Mouse (Mus musculus) ovary, postnatal 10 days (tissue): Measurements from ENCODE around the gene Gpr155.

Source experiments
- DNase-seq: peaks from one replicate; pipeline ENCODE4 v3.0.0; 2022; ENCODE audit warnings: low spot score

Gpr155 gene

DNA sequence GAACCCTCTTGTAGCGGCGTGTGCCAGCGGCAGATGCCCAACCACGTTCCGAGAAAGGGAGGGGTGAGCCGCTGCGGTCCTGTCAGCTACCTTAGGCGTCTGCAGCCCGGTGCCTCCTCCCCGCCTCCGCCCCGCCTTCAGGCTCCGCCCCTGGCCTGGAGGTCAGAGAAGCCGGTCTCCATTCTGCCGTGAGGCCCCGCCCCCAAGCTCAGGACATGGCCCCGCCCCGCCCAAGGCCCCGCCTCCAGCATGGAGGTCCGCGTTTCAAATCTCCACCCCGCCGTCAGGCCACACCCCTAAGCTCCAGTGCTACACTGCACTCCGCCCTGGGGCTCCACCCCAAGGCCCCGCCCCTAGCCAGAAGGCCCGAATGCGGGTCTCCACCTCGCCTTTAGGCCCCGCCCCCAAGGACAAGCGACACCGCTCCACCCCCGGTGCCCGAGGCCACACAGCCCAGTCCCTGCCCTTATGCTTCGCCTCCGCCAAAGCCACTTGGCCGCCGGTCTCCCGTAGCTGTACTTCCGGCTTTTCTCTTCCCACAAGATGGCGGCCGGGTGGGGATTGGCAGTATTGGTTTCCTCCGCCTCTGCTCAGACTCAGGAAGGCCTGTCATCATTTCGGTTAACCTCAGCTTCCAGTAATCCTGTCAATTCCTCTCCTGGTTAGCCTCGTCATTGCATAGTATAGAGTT lies at the start of gene Gpr155:
Gene Gpr155, minus strand, starts transcription at position 217 of the 691 bp plus-strand sequence.
- DNase-seq = peak; percentile 96

DNA sequence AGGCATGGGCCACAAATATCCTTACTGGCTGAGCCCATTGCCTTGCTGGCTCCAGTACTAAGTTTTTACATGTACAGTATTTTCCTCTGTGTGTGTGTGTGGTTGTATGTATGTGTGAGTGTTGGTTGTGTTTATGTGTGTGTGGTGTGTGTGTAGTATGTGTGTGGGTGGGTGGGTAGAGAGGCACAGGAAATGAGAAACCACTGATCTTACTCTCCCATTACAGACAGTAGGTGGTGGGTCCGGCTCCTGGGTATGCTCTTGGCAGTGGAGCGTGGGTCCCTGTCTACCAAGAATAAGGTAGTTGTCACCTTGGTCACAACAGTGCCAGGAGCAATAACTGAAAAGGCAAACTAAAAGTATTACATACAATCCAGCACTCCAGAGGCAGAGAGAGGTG lies 49.5 kb upstream of the Gpr155 start:
- DNase-seq = no peak

DNA sequence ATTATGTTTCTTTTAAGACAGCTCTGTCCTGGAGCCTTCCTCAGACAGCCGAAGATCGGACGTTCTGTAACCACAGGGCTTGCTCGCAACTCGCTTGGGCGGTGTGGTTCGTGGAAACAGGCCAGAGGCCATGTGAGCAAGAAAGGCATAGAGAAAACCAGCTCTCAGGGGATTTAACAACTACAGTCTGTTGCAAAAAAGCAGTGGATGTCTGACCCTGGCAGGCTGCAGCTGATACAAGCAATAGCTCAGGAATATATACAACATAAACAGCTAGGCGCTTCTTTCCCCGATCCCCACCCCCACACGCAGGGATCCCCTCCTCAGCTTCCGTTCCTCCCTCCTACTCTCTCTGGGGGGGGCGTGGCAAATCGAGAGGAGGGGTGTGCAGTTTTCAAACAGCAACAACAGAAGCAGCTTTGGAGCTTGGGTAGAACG lies 45.6 kb upstream of the Gpr155 start:
- DNase-seq = no peak

DNA sequence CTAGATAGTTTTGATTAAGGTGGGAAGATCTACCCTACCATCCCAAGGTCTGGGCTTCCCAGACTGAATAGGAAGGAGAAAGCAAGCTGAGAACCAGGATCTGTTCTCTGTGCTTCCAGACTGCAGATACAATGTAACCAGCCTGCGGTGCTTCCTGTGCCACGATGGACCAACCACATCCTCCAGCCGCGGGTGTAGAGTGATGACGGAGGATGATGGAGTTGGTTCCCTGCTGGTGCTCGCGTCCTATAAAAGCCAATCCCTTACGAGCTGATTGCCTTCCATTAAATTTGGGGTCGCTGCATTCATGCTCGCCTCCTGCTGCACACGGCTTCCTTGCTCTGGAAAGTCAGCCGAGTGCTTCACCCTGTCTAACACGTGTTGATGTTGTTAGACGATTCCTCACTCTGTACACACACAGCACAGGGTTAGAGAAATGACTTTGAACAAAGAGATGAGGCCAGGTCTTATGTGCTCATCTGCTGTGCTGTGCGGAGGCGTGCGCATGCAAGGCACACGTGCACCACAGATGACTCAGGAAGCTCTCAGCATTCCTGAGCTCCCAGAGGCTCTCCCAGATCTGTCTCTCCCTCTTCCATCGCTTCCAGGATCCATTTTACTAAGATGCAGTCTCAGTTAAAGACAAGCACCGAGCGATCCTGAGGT lies 42.6 kb upstream of the Gpr155 start:
- no peak for DNase-seq

DNA sequence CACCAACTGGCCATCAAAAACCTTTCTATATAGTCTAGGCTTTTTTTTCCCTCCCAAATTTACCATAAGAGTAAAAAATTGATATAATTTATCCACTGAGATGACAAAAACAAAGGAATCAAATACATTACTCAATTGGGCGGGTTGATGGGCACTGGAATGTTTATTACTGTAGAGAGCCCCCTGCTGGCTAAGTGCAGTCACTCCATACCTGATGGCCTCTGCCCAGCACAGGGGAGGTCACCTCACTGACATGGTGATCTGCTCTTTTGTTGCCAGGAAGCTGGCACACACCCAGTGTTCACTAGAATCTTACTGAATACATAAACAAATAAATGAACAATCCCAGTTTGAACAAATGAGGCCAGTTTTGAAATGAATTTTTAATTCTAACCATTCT lies 40.9 kb upstream of the Gpr155 start:
- no peak for DNase-seq

DNA sequence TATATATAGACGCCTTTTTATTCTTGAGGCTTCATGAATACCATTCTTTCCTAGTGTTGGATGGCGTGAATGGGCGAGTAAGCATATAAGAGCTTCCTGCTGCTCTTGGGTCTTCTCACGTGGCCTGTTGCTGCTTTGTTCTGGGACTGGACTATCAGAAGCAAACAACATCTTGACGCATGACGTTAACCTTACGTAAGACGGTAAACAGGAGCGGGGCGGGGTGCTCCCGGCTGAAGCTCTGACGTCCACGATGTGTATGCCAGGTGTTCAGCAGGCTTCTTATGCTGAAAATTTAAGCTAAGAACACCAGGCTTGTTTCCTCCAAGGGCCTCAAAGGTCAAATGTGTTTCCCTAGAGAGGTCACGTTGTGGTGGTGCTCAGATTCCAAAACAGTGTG lies 39.5 kb upstream of the Gpr155 start:
- DNase-seq = no peak

DNA sequence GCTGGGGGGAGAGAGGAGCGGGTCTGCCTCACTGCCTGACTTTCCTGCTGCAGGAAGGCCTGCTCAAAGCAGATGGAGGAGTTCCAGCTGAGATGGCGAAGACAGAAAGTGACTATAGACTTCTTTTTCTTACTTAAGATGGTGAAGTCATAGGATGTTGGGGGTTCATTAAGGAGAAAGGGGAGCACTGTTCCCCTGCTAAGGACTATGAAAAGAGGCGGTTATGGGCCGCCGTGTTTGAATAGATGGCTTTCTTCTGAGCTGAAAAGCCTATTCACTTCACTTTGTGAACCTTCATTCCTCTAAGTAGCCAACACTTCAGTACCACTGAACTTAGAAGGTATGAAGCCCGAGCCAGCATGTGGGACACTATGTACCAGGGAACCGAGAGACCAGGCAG lies 33.4 kb upstream of the Gpr155 start:
- no peak for DNase-seq

DNA sequence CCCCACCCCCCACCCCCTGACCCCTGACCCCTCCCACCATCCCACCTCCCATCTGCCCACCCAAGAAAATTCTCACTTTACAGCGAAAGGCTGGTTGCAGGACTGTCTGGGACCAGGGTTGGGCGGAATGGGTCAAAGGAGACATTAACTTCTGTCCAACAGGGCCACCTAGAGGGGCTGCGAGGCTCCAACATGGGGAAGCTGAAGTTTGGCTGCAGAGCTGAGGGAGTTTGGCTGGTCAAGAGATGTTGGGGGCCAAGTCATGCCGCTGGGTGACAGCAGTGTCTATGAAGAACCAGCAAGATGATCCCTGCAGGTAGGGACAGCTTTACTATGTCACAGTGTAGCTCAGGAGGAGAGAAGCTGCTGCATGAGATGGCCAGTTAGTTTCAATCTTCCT lies 32.9 kb upstream of the Gpr155 start:
- no peak for DNase-seq

DNA sequence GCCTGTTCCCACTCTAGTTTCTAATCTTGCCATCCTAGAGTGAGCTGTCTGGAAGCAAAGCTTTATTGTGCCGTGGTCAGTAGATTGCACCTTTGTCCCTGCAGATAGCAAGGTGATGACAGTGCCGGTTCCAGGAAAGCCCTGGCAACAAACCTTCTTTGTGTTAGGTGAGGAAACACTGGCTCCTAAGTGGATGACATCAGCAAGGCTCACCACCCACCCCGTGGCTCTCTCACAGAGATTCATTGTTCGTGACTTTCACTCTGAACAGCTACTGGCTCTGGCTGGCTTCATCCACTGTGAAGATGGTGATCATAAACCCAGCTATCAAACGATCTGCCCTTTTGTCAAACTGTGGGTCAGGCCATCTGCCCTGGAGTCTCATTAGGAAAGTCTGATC lies 29.5 kb upstream of the Gpr155 start:
- DNase-seq = no peak

DNA sequence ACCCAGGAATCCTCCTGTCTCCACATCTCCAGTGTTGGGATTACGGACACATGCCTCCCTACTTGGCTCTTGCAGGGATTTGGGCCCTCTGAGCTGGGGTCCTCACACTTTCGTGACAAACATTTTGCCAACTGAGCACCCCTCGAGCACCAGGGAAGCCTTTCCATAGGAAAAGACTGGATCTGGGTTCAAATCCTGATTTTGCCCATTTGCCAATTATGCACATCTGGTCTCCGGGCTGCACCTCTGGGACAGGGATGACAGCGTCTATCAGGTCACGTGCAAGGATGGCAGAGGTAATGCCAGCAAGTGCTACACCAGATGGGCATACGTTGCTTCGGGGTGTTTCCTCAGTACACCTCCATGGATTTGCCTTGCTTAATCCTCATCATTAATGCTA lies 23.7 kb upstream of the Gpr155 start:
- no peak for DNase-seq

DNA sequence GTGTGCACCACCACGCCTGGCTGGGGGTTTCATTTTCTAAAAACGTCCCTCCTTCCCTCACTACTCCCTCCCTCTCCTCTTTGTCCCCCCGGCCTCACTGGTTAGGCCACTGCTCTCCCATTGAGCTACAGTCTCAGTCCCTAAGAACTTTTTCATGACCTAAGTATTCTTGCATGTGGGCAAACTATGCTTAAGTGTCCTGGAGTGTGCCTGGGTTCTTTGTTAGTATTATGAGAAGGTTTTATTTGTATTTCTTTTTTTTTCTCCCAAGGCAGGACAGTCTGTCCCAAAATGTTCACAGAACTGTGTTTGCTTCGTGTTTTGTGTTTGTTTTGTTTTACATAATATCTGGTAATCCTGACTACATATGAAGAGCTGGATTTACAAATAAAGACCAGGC lies 21.3 kb upstream of the Gpr155 start:
- DNase-seq = no peak

DNA sequence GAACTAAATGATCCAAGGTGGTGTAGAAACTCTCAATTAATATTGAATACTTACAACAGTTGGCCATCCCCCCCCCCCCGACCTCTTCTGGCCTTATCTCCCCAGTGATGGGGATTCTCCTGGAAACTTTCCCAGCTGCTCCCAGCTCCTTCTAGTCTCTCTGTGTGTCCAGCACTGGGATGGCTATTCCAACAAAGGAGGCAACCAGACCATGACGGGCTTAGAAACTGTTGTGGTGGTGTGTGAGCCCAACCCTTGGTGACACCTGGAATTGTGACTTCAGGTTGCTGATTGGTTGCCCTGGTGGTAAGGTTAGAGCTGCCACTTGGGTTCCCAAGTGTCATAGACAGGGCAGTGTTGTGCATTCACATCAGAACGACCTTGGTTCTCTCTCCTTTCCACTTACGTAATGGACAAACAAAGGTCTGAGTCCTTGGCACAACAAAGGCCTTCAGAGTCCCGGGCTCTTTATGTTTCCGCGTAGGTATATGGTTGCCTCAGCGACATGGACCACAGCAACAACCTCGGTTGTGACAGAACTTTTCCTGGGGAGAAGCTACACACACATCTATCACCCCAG lies 20.1 kb upstream of the Gpr155 start:
- DNase-seq = no peak

DNA sequence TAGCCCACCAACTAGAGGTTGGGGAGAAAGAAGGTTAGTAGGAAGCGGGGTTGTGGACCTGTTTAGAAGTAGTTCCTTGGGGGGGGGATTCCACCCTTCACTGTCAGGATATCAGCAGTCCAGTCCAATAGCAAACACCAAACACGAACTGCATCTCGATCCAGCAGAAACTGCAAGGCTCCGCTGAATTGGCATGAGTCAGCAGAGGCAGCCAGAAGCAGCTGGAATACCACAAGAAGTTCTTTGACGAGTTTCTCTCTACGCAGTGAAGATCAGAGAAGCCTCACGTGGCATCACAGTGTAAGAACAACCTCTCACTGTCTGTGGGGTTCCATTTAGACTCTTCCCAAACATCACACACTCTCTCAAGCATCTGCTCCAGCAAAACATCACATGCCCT lies 18.6 kb upstream of the Gpr155 start:
- DNase-seq = no peak

DNA sequence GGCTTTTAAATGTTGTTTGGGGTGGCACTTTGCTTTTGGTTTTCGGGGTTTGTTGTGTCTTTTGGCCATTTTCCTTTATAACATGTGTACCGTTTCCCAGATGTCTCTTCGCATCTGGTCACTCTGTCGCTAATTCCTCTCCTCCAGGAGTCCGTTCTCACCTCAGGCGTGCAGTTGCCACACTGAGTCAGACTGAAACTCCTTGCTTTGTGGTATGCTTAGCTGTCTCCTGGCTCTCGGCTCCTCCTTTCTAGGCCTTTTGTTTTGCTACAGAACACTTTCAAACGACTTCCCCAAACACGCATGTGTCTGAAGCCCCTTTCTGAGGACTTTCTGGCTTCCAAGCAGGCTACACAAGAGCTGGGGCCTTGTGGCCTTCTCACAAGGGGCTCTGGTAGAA lies 18.1 kb upstream of the Gpr155 start:
- no peak for DNase-seq

DNA sequence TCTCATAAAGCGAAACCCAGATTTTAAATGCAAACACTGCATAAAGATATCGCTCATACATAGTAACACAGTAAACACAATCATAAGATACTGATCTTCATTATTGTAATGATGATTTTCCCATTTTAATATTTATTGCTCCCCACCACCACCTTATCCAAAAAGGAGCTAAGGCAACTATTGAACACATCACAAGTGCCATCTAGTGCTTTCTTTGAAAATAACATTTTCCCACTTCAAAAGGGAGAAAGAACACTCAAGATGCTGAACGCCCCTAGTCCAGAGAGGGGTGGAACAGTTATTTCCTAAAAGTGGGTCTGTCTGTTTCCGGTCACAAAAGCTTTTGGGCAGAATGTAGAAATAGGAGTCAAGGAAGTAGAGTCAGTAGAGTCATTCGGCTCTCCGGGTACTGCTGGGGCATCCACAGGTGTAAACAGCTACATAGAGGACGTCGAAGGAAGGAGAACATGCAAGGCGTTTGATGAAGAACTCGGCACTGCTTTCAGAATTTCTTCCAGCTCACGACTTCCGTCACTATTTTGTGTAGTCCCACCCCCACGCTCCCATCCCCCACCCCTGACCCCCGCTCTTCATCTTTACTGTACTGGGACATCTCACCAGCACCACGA lies 17.1 kb upstream of the Gpr155 start:
- DNase-seq = no peak

DNA sequence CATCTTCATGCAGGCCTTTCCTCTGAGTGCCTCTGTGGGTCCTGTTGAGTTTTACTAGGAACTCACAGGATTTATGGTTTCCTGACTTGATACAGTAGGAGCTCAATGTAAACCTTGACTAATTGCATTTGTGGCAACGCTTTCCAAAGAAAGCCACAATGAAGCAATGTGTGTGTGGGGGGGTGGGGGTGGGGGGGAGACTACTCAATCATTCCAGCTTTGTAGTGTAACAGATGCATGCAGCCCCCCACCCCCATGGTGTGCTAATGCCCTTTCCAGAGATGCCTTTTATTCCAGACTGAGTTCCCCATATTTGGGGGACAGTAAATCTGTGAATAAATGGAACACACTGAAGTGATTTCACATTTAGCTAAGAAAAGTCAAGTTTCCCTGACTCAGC lies 15.3 kb upstream of the Gpr155 start:
- DNase-seq = no peak

DNA sequence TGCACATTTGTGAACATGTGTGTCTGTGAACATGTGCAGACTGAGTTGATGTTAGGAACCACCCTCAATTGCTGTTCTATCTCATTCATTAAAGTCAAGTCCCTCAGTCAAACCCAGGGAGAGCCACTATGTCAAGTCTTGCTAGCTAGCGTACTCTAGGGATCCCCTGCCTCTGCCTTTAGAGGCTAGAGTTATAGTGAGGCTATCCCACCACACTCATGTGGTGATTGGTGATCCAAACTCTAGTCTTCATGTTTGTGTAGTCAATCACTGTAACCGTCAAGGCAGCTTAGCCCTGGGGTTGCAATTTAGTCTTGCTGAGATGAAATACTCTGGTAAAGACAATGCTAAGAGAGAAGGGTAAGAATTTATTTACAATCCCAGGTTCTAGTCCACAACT lies 11.1 kb upstream of the Gpr155 start:
- DNase-seq = no peak

DNA sequence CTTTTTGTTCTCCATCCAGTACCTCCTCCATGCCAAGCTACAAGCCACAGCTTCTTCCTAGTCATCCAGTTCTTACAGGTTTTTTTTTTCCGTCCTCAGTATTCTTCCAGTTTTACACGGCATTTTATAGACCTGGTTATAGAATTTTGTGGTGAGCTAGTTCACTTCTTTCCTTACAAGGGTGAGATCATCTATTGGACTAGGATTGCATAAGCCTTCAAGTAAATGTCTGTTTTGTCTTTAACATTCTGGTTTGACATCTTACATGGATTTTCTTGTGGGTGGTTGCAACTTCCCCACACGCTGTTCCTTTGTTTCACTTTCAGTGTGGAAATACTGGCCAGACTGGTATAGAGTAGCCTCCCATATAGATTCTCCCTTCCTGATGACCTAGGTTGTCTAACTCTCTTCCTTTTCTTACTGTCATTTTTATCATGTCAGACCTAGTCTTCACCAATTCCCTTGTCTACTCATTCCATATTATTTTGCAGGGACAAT lies 10.5 kb upstream of the Gpr155 start:
- no peak for DNase-seq

DNA sequence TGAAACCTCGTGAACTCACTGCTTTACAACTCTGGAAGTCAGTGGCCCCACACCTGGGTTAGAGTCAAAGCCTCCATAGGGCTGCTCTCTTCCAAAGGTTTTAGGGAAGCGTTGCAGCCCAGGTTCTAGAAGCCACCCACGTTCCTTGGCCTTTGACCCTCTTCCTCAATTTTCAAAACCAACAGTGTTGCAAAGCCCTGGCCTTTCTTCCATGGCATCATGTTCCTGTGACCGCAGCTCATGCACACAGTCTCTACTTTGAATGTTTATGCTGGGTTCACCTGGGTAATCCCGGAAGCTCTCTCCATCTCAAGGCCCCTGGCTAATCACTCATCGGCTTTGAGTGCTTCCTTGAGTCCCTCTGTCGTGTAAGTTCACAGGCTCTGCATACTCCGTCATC lies 9.1 kb upstream of the Gpr155 start:
- DNase-seq = no peak

DNA sequence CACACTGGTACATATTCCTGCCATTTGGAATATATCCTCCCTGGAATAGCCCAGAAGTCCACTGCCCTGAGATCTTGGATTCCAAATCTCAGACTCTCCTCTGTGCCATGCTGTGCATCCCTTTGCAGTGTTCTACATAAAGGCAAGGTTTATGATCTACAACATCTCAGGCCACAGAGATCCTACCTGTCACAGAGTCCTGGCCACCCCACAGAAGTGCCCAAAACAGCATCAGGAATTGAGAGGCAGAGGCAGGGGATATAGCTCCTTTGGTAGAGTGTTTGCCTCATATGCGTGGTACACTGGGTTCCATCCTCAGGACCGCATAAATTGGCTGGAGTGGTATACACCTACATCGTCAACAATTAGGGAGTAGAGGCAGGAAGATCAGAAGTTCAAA lies 8.1 kb upstream of the Gpr155 start:
- no peak for DNase-seq

DNA sequence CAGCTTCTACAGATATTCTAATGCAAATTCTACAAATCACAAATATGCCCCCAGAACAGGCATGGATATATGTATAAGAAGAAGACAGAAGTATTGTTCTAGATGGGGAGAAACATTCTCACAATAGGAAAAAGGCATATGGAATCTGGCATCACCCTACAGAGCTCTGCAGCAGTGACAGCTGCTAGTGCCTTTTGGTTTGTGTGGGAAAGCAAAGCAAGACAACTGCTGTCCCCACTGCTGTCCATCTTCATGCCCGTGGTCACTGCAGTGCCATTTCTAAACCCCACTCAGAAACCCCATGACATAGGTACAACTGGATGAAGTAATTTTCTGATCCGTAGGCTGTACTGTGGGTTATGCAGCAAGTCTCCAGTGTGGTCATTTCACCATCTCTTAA lies 6.4 kb upstream of the Gpr155 start:
- no peak for DNase-seq

DNA sequence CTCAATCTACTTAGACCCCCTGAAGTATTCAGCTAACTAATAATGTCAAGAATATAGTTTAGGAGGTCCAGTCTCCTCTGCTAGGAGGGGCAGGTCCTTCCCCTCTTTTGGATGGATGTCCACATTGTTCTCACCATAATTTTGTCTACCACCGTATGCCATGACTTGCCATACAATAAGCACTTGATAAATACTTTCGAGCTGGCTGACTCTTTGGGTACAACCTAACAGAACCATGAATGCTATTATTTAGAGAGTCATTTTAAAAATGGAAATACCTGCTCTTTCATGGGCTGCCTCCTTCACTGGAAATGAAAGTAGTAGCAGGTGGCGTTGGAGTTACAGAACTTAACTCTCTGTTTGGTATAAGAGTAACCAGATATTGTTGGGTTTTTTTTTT lies 3.6 kb upstream of the Gpr155 start:
- DNase-seq = no peak

DNA sequence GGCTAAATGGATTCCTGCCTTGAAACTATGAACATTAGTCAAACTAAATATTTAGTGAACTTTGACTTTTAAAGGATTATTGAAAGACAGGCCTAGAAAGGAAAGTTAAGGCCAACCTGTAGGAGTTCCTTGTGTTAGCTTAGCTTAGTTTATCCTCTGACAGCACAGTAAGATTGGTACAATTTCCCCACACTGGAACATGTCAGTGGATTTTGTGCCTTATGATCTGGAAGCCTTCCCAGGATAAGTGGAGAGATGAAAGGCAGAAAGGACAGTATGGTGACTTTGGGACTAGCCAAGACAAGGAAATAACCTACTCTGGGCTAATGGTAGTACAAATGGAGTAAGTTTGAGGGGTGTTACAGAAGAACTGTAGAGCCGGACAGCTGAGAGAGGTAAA lies 1.4 kb upstream of the Gpr155 start:
- DNase-seq = no peak
